Mouse (Mus musculus) layer of hippocampus, postnatal 25 days (tissue): ENCODE data around the gene Ptafr. TPM values are rescaled to one million over a fixed set of nuclear protein-coding genes. Genes with fewer than 3 reads are reported as not detected.
"Not testable (repeated sequence)": the region's sequence is repeated elsewhere in the genome, so short reads cannot be mapped to it uniquely, and the experiment has no call there.

Source experiments
- DNase-seq, 2 experiments: peaks; one replicate each; pipeline ENCODE4 v3.0.0; 2022; ENCODE audit warnings: mixed read lengths in 2 of 2, low spot score in 1 of 2; ENCODE audit errors: extremely low spot score in 1 of 2
- total RNA-seq, 2 experiments: library from RNA; stranded (reverse); gene quantifications; 2 replicates each; pipeline ENCODE4 v1.2.3; 2021

Gene Ptafr
- total RNA-seq, 2 experiments from 2014 or later, result 1.4 to 1.9 TPM

GRCm38 (mm10) chr4:132554653-132555052 is 9.2 kb upstream of the Ptafr start:
- no peak for DNase-seq

GRCm38 (mm10) chr4:132555550-132555949 is 8.3 kb upstream of the Ptafr start:
- not testable (repeated sequence) for DNase-seq

GRCm38 (mm10) chr4:132563261-132563660 is 606 bp upstream of the Ptafr start:
- no peak for DNase-seq

- no peak for DNase-seq
Measured at GRCm38 (mm10) chr4:132565089-132565747, 1.4 kb downstream of the Ptafr start.

- DNase-seq, result no peak
Measured at GRCm38 (mm10) chr4:132567361-132567779, 3.5 kb downstream of the Ptafr start.

GRCm38 (mm10) chr4:132569115-132569514 is 5.2 kb downstream of the Ptafr start:
- no peak for DNase-seq

- no peak for DNase-seq
Measured at GRCm38 (mm10) chr4:132571190-132571589, 7.3 kb downstream of the Ptafr start.

GRCm38 (mm10) chr4:132573327-132573726 is 9.5 kb downstream of the Ptafr start:
- DNase-seq, result no peak

- no peak for DNase-seq
Measured at GRCm38 (mm10) chr4:132574809-132575347, 11.0 kb downstream of the Ptafr start.

- DNase-seq, result no peak
Measured at GRCm38 (mm10) chr4:132583781-132584180, 19.9 kb downstream of the Ptafr start.

- DNase-seq, result no peak
Measured at GRCm38 (mm10) chr4:132584975-132585374, 21.1 kb downstream of the Ptafr start.

- DNase-seq, result no peak
Measured at GRCm38 (mm10) chr4:132586282-132586681, 22.4 kb downstream of the Ptafr start.

- DNase-seq, result no peak
Measured at GRCm38 (mm10) chr4:132588512-132588911, 24.6 kb downstream of the Ptafr start.

GRCm38 (mm10) chr4:132590642-132591041 is 26.8 kb downstream of the Ptafr start:
- no peak for DNase-seq

GRCm38 (mm10) chr4:132592958-132593357 is 29.1 kb downstream of the Ptafr start:
- DNase-seq, result no peak

GRCm38 (mm10) chr4:132594191-132594590 is 30.3 kb downstream of the Ptafr start:
- no peak for DNase-seq

GRCm38 (mm10) chr4:132598861-132599260 is 35.0 kb downstream of the Ptafr start:
- no peak for DNase-seq

- DNase-seq, result no peak
Measured at GRCm38 (mm10) chr4:132599764-132600163, 35.9 kb downstream of the Ptafr start.

- DNase-seq, result no peak
Measured at GRCm38 (mm10) chr4:132600465-132600864, 36.6 kb downstream of the Ptafr start.

- not testable (repeated sequence) for DNase-seq
Measured at GRCm38 (mm10) chr4:132601242-132601641, 37.4 kb downstream of the Ptafr start.

GRCm38 (mm10) chr4:132603468-132603867 is 39.6 kb downstream of the Ptafr start:
- no peak for DNase-seq

- DNase-seq, result no peak
Measured at GRCm38 (mm10) chr4:132605816-132606215, 41.9 kb downstream of the Ptafr start.
